Mouse (Mus musculus) olfactory bulb, adult 2 months (tissue): ENCODE data around the gene Prkacb. TPM values are rescaled to one million over a fixed set of nuclear protein-coding genes. Genes with fewer than 3 reads are reported as not detected.

Experiments
- H3K27ac ChIP-seq: fragments of 200-500 bp; 2 replicates; pipeline ENCODE4 v1.5.1; 2012; ENCODE audit warnings: low read depth, low read length; ENCODE audit not compliant: insufficient read depth
- H3K4me1 ChIP-seq: fragments of 200-500 bp; 2 replicates; pipeline ENCODE4 v1.6.1; 2012; ENCODE audit warnings: low read length; ENCODE audit not compliant: control insufficient read depth, insufficient read depth
- H3K4me3 ChIP-seq: fragments of 200-500 bp; 2 replicates; pipeline ENCODE4 v1.5.1; 2012; ENCODE audit warnings: mild to moderate bottlenecking, low read depth, low read length, moderate library complexity; ENCODE audit not compliant: insufficient read depth
- CTCF ChIP-seq: fragments of 200-500 bp; IDR thresholded peaks from 2 replicates; pipeline ENCODE4 v1.5.1; 2012; ENCODE audit warnings: low read depth, mild to moderate bottlenecking, low read length, moderate library complexity; ENCODE audit not compliant: insufficient read depth
- POLR2A ChIP-seq: fragments of 200-500 bp; IDR thresholded peaks from 2 replicates; pipeline ENCODE4 v1.6.1; 2012; ENCODE audit warnings: mild to moderate bottlenecking, low read depth, low read length, moderate library complexity; ENCODE audit not compliant: insufficient read depth
- WGBS: fragments of 180-500 bp; shearing (Covaris S2); methylation state at CpG from one replicate; pipeline ENCODE4 v1.1.7; 2018; 5-methylcytosine and 5-hydroxymethylcytosine counted together
- polyA plus RNA-seq: library from polyadenylated mRNA; stranded (reverse); fragments of >200 nt; gene quantifications from 2 replicates; pipeline ENCODE4 v1.2.4, GENCODE M21; 2012; ENCODE audit warnings: low replicate concordance; ENCODE audit not compliant: missing spikeins, insufficient read depth, insufficient read length

Gene Prkacb
- polyA plus RNA-seq, 1 experiment, result 239 TPM

GRCm38 (mm10) chr3:146718251-146718650 lies 94.5 kb downstream of the Prkacb start:
- WGBS, result 83% methylated on average over 5 of the region's 5 CpGs
- no peak for TF ChIP-seq CTCF
- TF ChIP-seq POLR2A, result no peak
- Histone ChIP-seq H3K4me3 (no peak overlapping the region), H3K27ac (no peak overlapping the region), H3K4me1 (no peaks in the 10 kb centered on the region)

- WGBS, result 86% methylated on average over 7 of the region's 7 CpGs
These were observed 100.5 kb downstream of the Prkacb start for GRCm38 (mm10) chr3:146712305-146712704.

DNA sequence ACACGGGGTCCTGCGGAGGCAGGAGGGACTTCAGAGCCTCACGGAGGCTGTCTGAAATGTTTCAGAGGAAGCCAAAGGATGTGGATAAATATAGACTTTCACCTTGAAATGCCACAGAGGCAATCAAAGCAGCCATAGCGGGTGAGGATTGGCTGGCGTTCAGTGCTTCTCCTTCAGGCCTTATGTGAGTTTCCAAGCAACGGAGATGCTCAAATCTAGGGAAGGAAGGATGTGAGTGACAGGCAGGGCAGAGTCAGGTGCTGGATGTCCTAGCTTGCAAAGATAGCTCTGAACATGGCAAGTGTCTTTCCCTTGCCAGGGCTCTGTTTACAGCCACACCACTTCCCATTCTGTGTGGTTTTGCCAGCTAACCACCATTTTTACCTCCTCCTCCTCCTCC lies 101.2 kb downstream of the Prkacb start:
- TF ChIP-seq CTCF (no peak), POLR2A (no peak)
- no peak overlapping the region for H3K4me3 ChIP-seq
- H3K27ac ChIP-seq, result no peak overlapping the region
- WGBS, result 47% methylated on average over 6 of the region's 6 CpGs
- H3K4me1 ChIP-seq, result peaks cover 5% of the 10 kb centered on the region; the same call in 1 of the 2 replicates

More at GRCm38 (mm10) chr3:146712305-146712704, 100.5 kb downstream of the Prkacb start:
- TF ChIP-seq POLR2A (no peak), CTCF (no peak)
- Histone ChIP-seq H3K27ac (no peak overlapping the region), H3K4me1 (peaks cover 5% of the 10 kb centered on the region; the same call in 1 of the 2 replicates), H3K4me3 (no peak overlapping the region)

DNA sequence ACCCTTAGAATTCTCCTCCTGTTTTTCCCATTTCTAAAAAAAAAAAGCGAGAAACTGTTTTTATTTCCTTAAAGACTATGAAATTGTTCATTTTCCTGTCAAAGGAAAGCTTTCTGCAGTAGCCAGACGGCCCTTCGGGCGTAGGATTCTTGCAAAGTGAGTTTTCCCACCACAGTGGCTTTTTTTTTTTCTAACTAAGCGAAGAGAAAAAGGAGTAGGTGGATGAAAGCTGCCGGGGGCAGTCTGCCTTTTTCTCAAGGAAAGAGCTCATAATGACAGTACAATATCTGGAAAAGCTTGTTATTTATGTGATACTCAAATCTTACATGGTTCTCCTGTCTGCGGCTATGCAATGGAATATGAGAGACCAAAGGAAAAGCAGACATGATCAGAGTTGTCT lies 101.7 kb downstream of the Prkacb start:
- no peak for TF ChIP-seq POLR2A
- TF ChIP-seq CTCF, result no peak
- H3K4me1 ChIP-seq, result peaks cover 5% of the 10 kb centered on the region; the same call in 1 of the 2 replicates
- no peak overlapping the region for H3K27ac ChIP-seq
- WGBS, result 42% methylated on average over 7 of the region's 7 CpGs
- H3K4me3 ChIP-seq, result no peak overlapping the region

GRCm38 (mm10) chr3:146709086-146709485 lies 103.7 kb downstream of the Prkacb start:
- Histone ChIP-seq H3K4me1 (peaks cover 5% of the 10 kb centered on the region; the same call in 1 of the 2 replicates), H3K27ac (no peak overlapping the region), H3K4me3 (no peak overlapping the region)
- TF ChIP-seq POLR2A (no peak), CTCF (no peak)
- WGBS, result 55% methylated on average over 1 of the region's 1 CpGs

GRCm38 (mm10) chr3:146708381-146708780 lies 104.4 kb downstream of the Prkacb start:
- TF ChIP-seq POLR2A, result no peak
- no peak for TF ChIP-seq CTCF
- peaks cover 5% of the 10 kb centered on the region; the same call in 1 of the 2 replicates for H3K4me1 ChIP-seq
- H3K27ac ChIP-seq, result no peak overlapping the region
- no peak overlapping the region for H3K4me3 ChIP-seq
- WGBS, result 93% methylated on average over 3 of the region's 3 CpGs

DNA sequence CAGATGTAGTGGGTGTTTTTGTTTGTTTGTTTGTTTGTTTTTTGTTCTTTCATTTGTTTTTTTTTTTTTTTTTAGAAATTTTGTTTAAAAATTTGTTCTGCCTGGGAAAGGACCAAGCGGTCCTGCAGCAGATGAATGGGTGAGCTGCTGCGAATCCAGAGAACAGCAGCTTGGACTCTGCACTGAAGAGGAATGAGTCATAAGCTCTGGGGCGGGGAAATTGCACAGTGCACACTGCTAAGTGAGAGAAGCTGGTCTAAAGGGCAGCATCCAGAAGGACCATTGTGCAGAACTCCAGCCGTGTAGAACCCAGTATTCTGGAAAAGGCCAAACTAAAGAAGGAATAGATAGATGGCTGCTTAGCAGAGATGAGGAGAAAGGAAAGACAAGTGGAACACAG lies 108.7 kb downstream of the Prkacb start:
- TF ChIP-seq CTCF, result no peak
- no peak for TF ChIP-seq POLR2A
- WGBS, result 87% methylated on average over 4 of the region's 4 CpGs
- Histone ChIP-seq H3K4me1 (no peaks in the 10 kb centered on the region), H3K4me3 (no peak overlapping the region), H3K27ac (no peak overlapping the region)

DNA sequence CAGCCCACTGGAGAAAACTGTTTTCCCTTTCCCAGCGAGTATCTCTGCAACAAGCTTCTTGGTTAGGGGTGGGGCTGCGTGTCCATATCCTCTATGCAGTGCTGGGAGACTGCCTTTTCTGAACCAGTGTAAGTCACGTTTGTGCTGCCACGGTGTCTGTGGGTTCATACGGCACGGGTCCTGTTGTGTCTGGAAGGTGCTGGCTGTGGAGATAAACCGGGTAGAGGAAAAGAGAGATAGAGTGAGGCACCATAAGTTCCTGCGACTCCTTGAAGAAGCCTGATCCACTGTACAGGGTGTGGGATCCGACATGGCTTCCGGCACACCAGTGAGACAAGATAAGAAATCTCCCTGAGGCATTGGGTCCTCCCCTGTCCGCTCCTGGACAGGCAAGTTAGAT lies 112.7 kb downstream of the Prkacb start:
- Histone ChIP-seq H3K27ac (no peak overlapping the region), H3K4me1 (peaks cover 3% of the 10 kb centered on the region), H3K4me3 (no peak overlapping the region)
- WGBS, result 90% methylated on average over 11 of the region's 11 CpGs
- TF ChIP-seq POLR2A, result no peak
- no peak for TF ChIP-seq CTCF

- H3K27ac ChIP-seq, result no peak overlapping the region
- TF ChIP-seq POLR2A (no peak), CTCF (no peak)
- no peak overlapping the region for H3K4me3 ChIP-seq
- WGBS, result 56% methylated on average over 11 of the region's 11 CpGs
- H3K4me1 ChIP-seq, result peaks cover 3% of the 10 kb centered on the region
These were observed 113.8 kb downstream of the Prkacb start for GRCm38 (mm10) chr3:146698982-146699381.

- TF ChIP-seq POLR2A (no peak), CTCF (no peak)
- WGBS, result 68% methylated on average over 5 of the region's 5 CpGs
- Histone ChIP-seq H3K27ac (no peak overlapping the region), H3K4me1 (no peaks in the 10 kb centered on the region), H3K4me3 (no peak overlapping the region)
These were observed 120.2 kb downstream of the Prkacb start for GRCm38 (mm10) chr3:146692547-146692946.
